Mouse (Mus musculus): ENCODE measurements around the gene Rnf11. TPM values are rescaled to one million over a fixed set of nuclear protein-coding genes. Genes with fewer than 3 reads are reported as not detected.

Gene Rnf11
- total and polyA plus RNA-seq, 2 experiments, result 33.5 to 42.6 TPM

DNA sequence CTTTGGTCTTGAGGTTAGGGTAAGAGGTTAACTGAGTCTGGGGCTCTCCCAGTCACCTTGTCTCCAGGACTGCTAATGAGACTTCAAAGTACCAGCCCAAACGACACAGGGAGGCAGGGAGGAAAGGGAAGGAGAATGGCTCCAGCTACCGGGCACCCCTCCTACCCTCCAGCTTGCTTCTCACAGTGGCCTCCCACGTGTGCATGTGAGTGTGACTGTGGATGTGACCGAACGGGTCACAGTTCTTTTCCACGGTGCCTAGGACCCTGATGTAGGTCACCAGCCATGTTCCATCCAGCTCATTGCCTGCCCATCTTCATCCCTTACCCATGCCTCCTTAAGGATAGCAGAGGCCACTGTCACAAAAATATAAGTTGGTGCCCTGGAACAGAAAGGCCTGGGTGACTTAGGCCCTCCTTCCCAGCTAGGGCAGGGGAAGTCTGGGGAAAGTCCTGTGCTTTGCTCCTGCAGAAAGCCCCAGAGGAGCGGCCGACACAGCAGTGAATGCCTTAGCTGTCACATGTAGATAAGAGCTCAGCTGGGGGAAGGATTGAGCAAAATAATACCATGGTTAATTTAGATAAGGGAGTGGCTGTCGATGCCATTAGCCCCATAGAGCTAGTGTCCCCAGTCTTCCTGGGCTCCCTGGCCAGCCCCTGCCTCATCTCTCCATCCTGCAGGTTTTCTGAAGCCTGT lies 73.7 kb downstream of the Rnf11 start:
- no peaks in the 10 kb centered on the region for H3K27me3 ChIP-seq (ENCODE audit: control insufficient read depth, insufficient read depth, low read length)
- whole genome bisulfite sequencing, result 71% methylated on average over 9 of the region's 9 CpGs
- H3K79me2 ChIP-seq (ENCODE audit: control insufficient read depth, insufficient read depth, low read length), result no peaks in the 10 kb centered on the region
- no peak for DNase-seq (ENCODE audit: extremely low read depth, low read depth, low spot score)
- H3K9ac ChIP-seq (ENCODE audit: low read depth, low read length), result no peak overlapping the region
- no peaks in the 10 kb centered on the region for H3K36me3 ChIP-seq (ENCODE audit: control insufficient read depth, insufficient read depth, low read length)
- peaks cover 3% of the 10 kb centered on the region for H3K4me1 ChIP-seq (ENCODE audit: control insufficient read depth, insufficient read depth, low read length)
- TF ChIP-seq POLR2A (IDR thresholded peaks at IDR 0.05; ENCODE audit: extremely low read depth, insufficient read depth, low read length) (no peak), CTCF (IDR thresholded peaks at IDR 0.05; ENCODE audit: low read depth, low read length) (no peak)
- no peak overlapping the region for H3K27ac ChIP-seq (replicated peaks; ENCODE audit: insufficient read depth, low read depth, low read length)
- H3K4me3 ChIP-seq (ENCODE audit: insufficient read depth, low read depth, low read length), result no peak overlapping the region

DNA sequence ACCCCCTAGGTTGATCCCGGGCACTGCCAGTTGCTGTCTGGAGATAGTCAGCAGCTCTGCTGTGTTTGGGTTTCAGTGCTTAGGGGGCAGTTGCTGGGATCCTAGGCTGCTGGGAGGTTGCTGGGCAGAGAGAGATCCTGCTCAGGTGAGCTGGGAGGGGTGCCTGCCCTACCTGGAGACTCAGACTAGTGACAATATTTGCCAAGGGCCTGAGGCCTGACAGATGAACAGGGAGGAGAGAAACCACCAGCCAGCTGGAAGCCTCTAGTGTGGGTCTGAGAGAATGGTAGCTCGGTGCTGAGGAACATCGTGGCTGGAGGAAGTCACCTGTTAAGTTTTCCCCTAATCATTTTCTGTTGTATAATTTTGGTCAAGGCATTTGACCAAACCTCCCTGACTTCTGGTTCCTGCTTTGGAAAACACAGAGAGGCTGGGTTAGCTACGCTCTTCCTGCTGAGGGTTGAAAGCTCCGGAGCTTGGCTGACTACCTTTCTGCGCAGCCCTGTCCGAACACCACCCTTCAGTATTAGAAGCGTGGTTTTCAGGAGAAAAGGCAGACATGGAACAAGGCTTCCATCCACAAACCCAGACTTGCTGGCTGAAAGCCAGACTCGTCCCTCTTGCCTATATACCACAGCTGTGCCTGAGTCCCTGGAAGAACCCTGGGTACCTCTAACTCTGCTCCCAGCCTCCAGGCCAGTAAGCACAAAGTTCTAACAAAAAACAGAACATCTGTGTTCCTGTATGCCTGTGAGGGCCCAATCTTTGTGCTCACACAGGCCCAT lies 76.6 kb downstream of the Rnf11 start:
- no peak overlapping the region for H3K9ac ChIP-seq (ENCODE audit: low read depth, low read length)
- peaks cover 3% of the 10 kb centered on the region for H3K4me1 ChIP-seq (ENCODE audit: control insufficient read depth, insufficient read depth, low read length)
- TF ChIP-seq CTCF (IDR thresholded peaks at IDR 0.05; ENCODE audit: low read depth, low read length), result no peak
- no peak for TF ChIP-seq POLR2A (IDR thresholded peaks at IDR 0.05; ENCODE audit: extremely low read depth, insufficient read depth, low read length)
- H3K4me3 ChIP-seq (ENCODE audit: insufficient read depth, low read depth, low read length), result no peak overlapping the region
- H3K27ac ChIP-seq (replicated peaks; ENCODE audit: insufficient read depth, low read depth, low read length), result no peak overlapping the region
- no peaks in the 10 kb centered on the region for H3K36me3 ChIP-seq (ENCODE audit: control insufficient read depth, insufficient read depth, low read length)
- H3K27me3 ChIP-seq (ENCODE audit: control insufficient read depth, insufficient read depth, low read length), result no peaks in the 10 kb centered on the region
- no peak for DNase-seq (ENCODE audit: extremely low read depth, low read depth, low spot score)
- 86% methylated on average over 9 of the region's 9 CpGs for WGBS
- H3K79me2 ChIP-seq (ENCODE audit: control insufficient read depth, insufficient read depth, low read length), result no peaks in the 10 kb centered on the region

DNA sequence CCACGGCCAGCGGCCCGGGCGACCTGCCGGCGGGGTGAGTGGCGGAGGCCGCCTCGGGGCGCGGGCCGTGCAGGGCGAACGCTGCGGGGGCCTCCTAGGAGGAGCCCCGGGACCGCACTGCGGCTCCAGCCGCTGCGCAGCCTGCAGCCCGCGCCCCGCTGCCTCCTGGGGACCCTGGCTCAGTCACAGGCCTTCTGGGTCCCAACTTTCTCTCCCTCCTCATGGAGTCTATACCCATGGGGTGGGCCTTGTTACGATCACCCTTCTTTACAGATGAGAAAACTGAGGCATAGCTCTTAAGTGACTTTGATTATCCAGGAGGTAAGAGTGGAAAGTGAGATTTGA lies 77.4 kb downstream of the Rnf11 start:
- Histone ChIP-seq H3K27ac (replicated peaks; ENCODE audit: insufficient read depth, low read depth, low read length) (no peak overlapping the region), H3K4me1 (ENCODE audit: control insufficient read depth, insufficient read depth, low read length) (peaks cover 3% of the 10 kb centered on the region), H3K4me3 (ENCODE audit: insufficient read depth, low read depth, low read length) (peak overlapping the region; percentile 68; the same call in 1 of the 2 replicates), H3K27me3 (ENCODE audit: control insufficient read depth, insufficient read depth, low read length) (no peaks in the 10 kb centered on the region), H3K9ac (ENCODE audit: low read depth, low read length) (peak overlapping the region; percentile 37), H3K36me3 (ENCODE audit: control insufficient read depth, insufficient read depth, low read length) (no peaks in the 10 kb centered on the region), H3K79me2 (ENCODE audit: control insufficient read depth, insufficient read depth, low read length) (no peaks in the 10 kb centered on the region)
- DNase-seq (ENCODE audit: extremely low read depth, low read depth, low spot score), result no peak
- TF ChIP-seq CTCF (IDR thresholded peaks at IDR 0.05; ENCODE audit: low read depth, low read length) (no peak), POLR2A (IDR thresholded peaks at IDR 0.05; ENCODE audit: extremely low read depth, insufficient read depth, low read length) (no peak)
- 8% methylated on average over 24 of the region's 24 CpGs for WGBS

DNA sequence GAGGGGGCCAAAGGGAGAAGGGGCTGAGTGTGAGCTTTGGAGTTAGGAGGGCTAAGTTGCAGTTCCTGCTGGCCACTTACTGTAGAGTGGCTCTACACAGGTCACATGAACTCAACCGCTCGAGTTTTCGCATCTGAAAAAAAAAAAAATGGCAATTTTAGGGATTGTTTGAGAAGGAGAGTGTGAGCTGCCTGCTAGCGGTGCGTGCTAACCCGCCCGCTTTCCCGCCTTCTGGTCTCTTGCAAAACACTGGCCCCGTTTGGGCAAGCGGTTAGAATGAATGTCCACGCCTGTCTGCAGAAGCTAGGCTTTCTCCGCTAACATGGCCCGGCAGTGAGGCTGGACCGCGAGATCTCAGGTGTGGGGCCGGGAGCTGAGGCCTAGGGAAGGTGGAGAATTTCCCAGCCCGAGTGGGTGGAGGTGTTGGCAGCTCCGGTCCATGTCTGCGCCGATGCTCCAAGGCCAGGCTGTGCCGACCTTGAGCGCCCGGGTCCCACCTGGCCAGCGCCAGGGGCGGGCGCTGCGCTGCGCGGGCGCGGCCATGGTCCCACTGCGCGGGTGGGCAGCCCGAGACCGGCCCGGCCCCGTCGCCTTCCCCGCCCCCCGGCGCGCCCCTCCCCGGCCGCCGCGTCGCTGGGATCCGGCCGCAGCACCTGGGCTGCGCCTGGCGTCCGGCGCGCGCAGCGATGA lies 77.9 kb downstream of the Rnf11 start, which contains the start of gene Ttc39a:
TSS of gene Ttc39a (plus strand) at position 138 of the 690 bp plus-strand sequence.
- Histone ChIP-seq H3K4me3 (ENCODE audit: insufficient read depth, low read depth, low read length) (peak within 1 kb of the TSS; percentile 68), H3K27me3 (ENCODE audit: control insufficient read depth, insufficient read depth, low read length) (no peaks in the 10 kb centered on the region), H3K4me1 (ENCODE audit: control insufficient read depth, insufficient read depth, low read length) (peaks cover 3% of the 10 kb centered on the region), H3K79me2 (ENCODE audit: control insufficient read depth, insufficient read depth, low read length) (no peaks in the 10 kb centered on the region), H3K36me3 (ENCODE audit: control insufficient read depth, insufficient read depth, low read length) (no peaks in the 10 kb centered on the region), H3K9ac (ENCODE audit: low read depth, low read length) (peak within 1 kb of the TSS; percentile 37), H3K27ac (replicated peaks; ENCODE audit: insufficient read depth, low read depth, low read length) (no peak within 1 kb of the TSS)
- WGBS, result 1% methylated on average over 47 of the region's 56 CpGs
- TF ChIP-seq CTCF (IDR thresholded peaks at IDR 0.05; ENCODE audit: low read depth, low read length), result no peak
- TF ChIP-seq POLR2A (IDR thresholded peaks at IDR 0.05; ENCODE audit: extremely low read depth, insufficient read depth, low read length), result no peak
- peak; percentile 37 for DNase-seq (ENCODE audit: extremely low read depth, low read depth, low spot score)

DNA sequence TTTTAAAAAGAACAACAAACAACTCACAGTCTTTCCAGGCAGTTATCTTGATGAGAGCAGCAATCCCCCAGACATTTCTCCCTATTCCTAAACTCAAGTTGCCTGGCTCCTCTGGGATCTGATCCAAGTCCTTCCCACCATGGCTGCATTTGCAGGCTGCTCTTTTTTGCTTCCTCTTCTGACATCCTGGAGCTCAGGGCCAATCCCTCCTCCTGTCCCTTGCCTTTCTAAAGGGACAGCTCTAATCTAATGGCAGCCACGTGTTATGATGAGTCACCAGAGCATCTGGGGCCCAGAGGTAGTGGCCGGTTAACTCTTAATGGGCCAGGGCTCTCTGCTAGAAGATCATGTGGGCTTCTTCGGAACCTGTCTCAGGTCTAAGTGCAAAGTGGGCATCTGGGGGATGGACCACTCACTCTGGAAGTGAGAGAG lies 78.5 kb downstream of the Rnf11 start:
- H3K27me3 ChIP-seq (ENCODE audit: control insufficient read depth, insufficient read depth, low read length), result no peaks in the 10 kb centered on the region
- no peak overlapping the region for H3K27ac ChIP-seq (replicated peaks; ENCODE audit: insufficient read depth, low read depth, low read length)
- H3K4me1 ChIP-seq (ENCODE audit: control insufficient read depth, insufficient read depth, low read length), result peaks cover 3% of the 10 kb centered on the region
- H3K4me3 ChIP-seq (ENCODE audit: insufficient read depth, low read depth, low read length), result peak overlapping the region; percentile 68; the same call in 1 of the 2 replicates
- H3K79me2 ChIP-seq (ENCODE audit: control insufficient read depth, insufficient read depth, low read length), result no peaks in the 10 kb centered on the region
- DNase-seq (ENCODE audit: extremely low read depth, low read depth, low spot score), result peak; percentile 38
- TF ChIP-seq CTCF (IDR thresholded peaks at IDR 0.05; ENCODE audit: low read depth, low read length), result no peak
- TF ChIP-seq POLR2A (IDR thresholded peaks at IDR 0.05; ENCODE audit: extremely low read depth, insufficient read depth, low read length), result no peak
- no peaks in the 10 kb centered on the region for H3K36me3 ChIP-seq (ENCODE audit: control insufficient read depth, insufficient read depth, low read length)
- H3K9ac ChIP-seq (ENCODE audit: low read depth, low read length), result peak overlapping the region; percentile 37; the same call in 1 of the 2 replicates
- WGBS, result 7% methylated on average over 3 of the region's 3 CpGs

Data from liver, adult 2 months (tissue).